Mouse (Mus musculus) MEL (cell line): Measurements from ENCODE around the gene Olfr1148.

Experiments
- CTCF ChIP-seq, 3 experiments: IDR thresholded peaks in 2 of 3; conservative IDR thresholded peaks in 1 of 3; 2 replicates each; pipeline ENCODE4 v1.5.1; 2011 to 2012; ENCODE audit warnings: low read length in 3 of 3, low read depth in 2 of 3, mild to moderate bottlenecking in 2 of 3, improper control_type of control experiment in 1 of 3, inconsistent platforms in 1 of 3, mixed read lengths in 1 of 3, moderate library complexity in 1 of 3; ENCODE audit not compliant: control insufficient read depth in 1 of 3, insufficient read depth in 1 of 3, poor library complexity in 1 of 3, severe bottlenecking in 1 of 3
- E2F4 ChIP-seq: IDR thresholded peaks from 2 replicates; pipeline ENCODE4 v1.6.1; 2011; ENCODE audit warnings: low read depth, low read length, improper control_type of control experiment, borderline replicate concordance
- ELF1 ChIP-seq: IDR thresholded peaks from 2 replicates; pipeline ENCODE4 v1.6.1; 2014; ENCODE audit warnings: low read depth, mild to moderate bottlenecking, inconsistent platforms, low read length, improper control_type of control experiment, moderate library complexity
- EP300 ChIP-seq, 2 experiments: IDR thresholded peaks; 2 replicates each; pipeline ENCODE4 v1.6.1; 2011; ENCODE audit warnings: improper control_type of control experiment in 2 of 2, low read length in 2 of 2, low read depth in 1 of 2, mild to moderate bottlenecking in 1 of 2
- MAX ChIP-seq: IDR thresholded peaks from 2 replicates; pipeline ENCODE4 v1.6.1; 2011; ENCODE audit warnings: low read length, improper control_type of control experiment
- MAZ ChIP-seq: IDR thresholded peaks from 2 replicates; pipeline ENCODE4 v1.6.1; 2012; ENCODE audit warnings: low read depth, mild to moderate bottlenecking, inconsistent platforms, low read length, improper control_type of control experiment
- MXI1 ChIP-seq: IDR thresholded peaks from 2 replicates; pipeline ENCODE4 v1.6.1; 2011; ENCODE audit warnings: mild to moderate bottlenecking, low read depth, low read length, improper control_type of control experiment
- POLR2A ChIP-seq, 2 experiments: IDR thresholded peaks; 2 replicates each; pipeline ENCODE4 v1.6.1; 2011 to 2012; ENCODE audit warnings: low read length in 2 of 2, mild to moderate bottlenecking in 2 of 2, control low read depth in 1 of 2, improper control_type of control experiment in 1 of 2, low read depth in 1 of 2, moderate library complexity in 1 of 2; ENCODE audit not compliant: control insufficient read depth in 1 of 2, insufficient read depth in 1 of 2, poor library complexity in 1 of 2
- RAD21 ChIP-seq: IDR thresholded peaks from 2 replicates; pipeline ENCODE4 v1.6.1; 2011; ENCODE audit warnings: mild to moderate bottlenecking, low read depth, low read length, improper control_type of control experiment
- TAL1 ChIP-seq: IDR thresholded peaks from 2 replicates; pipeline ENCODE4 v1.6.1; 2012; ENCODE audit warnings: mild to moderate bottlenecking, inconsistent platforms, low read length, moderate library complexity, mixed read lengths
- UBTF ChIP-seq: IDR thresholded peaks from 2 replicates; pipeline ENCODE4 v1.6.1; 2012; ENCODE audit warnings: low read depth, mild to moderate bottlenecking, inconsistent platforms, low read length, improper control_type of control experiment, moderate library complexity, borderline replicate concordance; ENCODE audit not compliant: insufficient read depth
- USF1 ChIP-seq: IDR thresholded peaks from 2 replicates; pipeline ENCODE4 v1.6.1; 2014; ENCODE audit warnings: low read depth, mild to moderate bottlenecking, inconsistent platforms, low read length, improper control_type of control experiment, moderate library complexity
- ZC3H11A ChIP-seq: IDR thresholded peaks from 2 replicates; pipeline ENCODE4 v1.6.1; 2012; ENCODE audit warnings: low read depth, mild to moderate bottlenecking, inconsistent platforms, low read length, improper control_type of control experiment
- ZMIZ1 ChIP-seq: IDR thresholded peaks from 2 replicates; pipeline ENCODE4 v1.6.1; 2012; ENCODE audit warnings: low read depth, mild to moderate bottlenecking, inconsistent platforms, low read length, improper control_type of control experiment, moderate library complexity

DNA sequence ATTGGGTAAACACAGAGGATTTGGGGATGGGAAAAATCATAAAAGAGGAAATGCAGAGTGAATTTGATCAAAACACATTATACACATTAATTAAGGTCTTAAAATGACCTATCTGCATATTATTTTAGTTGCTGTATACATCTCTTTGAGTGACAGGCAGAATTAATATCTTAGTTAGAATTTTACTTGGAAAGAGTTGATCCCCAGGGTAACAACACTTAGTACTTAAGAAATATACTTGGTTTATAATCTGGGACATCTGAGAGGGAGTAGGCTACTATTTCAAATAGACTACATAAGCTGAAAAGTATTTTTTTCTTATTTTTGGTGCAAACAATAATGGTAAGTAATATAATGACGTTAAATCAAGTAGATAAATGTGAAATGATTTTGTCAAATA lies 13.4 kb downstream of the Olfr1148 start, which contains the start of gene Olfr1150-ps1:
- TF ChIP-seq TAL1 (no peak), CTCF (IDR thresholded peaks at IDR 0.05 in 2 of 3, conservative IDR thresholded peaks at IDR 0.05 in 1 of 3; ENCODE audit: control insufficient read depth in 1 of 3, insufficient read depth in 1 of 3, low read depth in 2 of 3, low read length in 3 of 3, poor library complexity in 1 of 3, severe bottlenecking in 1 of 3) (no peak), ELF1 (no peak), ZMIZ1 (no peak), MXI1 (no peak), MAZ (no peak), POLR2A (IDR thresholded peaks at IDR 0.05; ENCODE audit: control insufficient read depth in 1 of 2, insufficient read depth in 1 of 2, low read depth in 1 of 2, low read length in 2 of 2, poor library complexity in 1 of 2) (no peak), E2F4 (no peak), ZC3H11A (no peak), EP300 (IDR thresholded peaks at IDR 0.05; ENCODE audit: low read depth in 1 of 2, low read length in 2 of 2) (no peak), UBTF (no peak), RAD21 (no peak), USF1 (no peak), MAX (no peak)
